Mouse (Mus musculus) bone marrow macrophage, adult 2 months (primary cell): Measurements from ENCODE around the gene Dmrt3.

Source experiments
- CTCF ChIP-seq: IDR thresholded peaks from 2 replicates; pipeline ENCODE4 v1.5.1; 2012; ENCODE audit warnings: low read depth, mild to moderate bottlenecking, low read length, moderate library complexity
- POLR2A ChIP-seq: IDR thresholded peaks from 2 replicates; pipeline ENCODE4 v1.6.1; 2012; ENCODE audit warnings: mild to moderate bottlenecking, low read depth, low read length, borderline replicate concordance

DNA sequence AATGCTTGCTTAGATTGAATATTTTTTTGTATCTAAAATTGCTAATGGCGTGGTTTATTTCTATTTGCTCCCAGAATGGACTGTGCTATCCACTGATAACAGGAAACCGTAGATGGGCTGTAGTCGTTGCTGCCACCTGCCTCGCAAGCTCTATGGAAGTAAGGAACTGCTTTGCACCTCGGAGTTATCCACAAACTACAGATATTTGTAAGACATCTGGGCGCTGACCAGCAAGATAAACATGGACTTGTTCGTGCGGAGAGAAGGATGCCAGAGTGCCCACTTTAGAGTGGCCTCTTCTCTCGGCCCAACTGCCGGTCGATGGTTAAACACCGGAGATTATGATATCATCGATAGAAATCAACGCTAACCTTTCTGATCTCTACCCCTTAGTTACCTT is 61.6 kb downstream of the Dmrt3 start:
- TF ChIP-seq POLR2A (no peak), CTCF (no peak)
